Mouse (Mus musculus) T-cell, adult 66 days (primary cell): ENCODE data around the gene Kdm6a. TPM values are rescaled to one million over a fixed set of nuclear protein-coding genes. Genes with fewer than 3 reads are reported as not detected.

Experiments used
- total RNA-seq, 2 experiments: library from RNA; stranded (reverse); gene quantifications; 3 replicates in 1 of 2; 4 replicates in 1 of 2; pipeline ENCODE4 v1.2.4; 2023

The Kdm6a gene
- total RNA-seq = 100 to 1,000 TPM; 101 to 166 TPM

GRCm38 (mm10) chrX:18162192-18162857, at the start of gene Kdm6a:
TSS of gene Kdm6a (plus strand) at chrX:18162575.

DNA sequence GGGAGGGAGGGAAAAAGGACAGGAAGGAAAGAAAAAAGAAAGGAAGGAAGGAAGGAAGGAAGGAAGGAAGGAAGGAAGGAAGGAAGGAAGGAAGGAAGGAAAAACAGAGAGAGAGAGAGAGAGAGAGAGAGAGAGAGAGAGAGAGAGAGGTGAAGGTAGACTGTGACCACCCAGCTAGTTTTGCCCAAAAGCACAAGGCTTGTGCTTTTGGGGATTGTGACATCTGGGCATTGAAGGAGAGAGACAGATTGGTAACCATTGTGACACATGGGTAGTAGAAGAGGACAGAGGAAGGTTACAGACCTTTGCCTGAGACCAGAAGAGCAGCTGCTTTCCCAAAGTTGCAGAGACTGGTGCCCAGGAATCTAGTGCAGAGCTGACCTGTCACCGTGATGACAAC, 16.8 kb upstream of the Kdm6a start, which contains the start of gene Dusp21:
TSS of gene Dusp21 (plus strand) at position 301 of the 400 bp plus-strand sequence.

Other genes with a start within 250 kb of the Kdm6a start
- not detected for gene Dusp21, start 16.7 kb upstream of the Kdm6a start, total RNA-seq